Mouse (Mus musculus) spleen, adult 12 weeks (tissue): ENCODE measurements around the gene 6820408C15Rik.

Experiments
- DNase-seq: peaks from one replicate; pipeline ENCODE4 v3.0.0; 2022; ENCODE audit warnings: low spot score

6820408C15Rik gene

DNA sequence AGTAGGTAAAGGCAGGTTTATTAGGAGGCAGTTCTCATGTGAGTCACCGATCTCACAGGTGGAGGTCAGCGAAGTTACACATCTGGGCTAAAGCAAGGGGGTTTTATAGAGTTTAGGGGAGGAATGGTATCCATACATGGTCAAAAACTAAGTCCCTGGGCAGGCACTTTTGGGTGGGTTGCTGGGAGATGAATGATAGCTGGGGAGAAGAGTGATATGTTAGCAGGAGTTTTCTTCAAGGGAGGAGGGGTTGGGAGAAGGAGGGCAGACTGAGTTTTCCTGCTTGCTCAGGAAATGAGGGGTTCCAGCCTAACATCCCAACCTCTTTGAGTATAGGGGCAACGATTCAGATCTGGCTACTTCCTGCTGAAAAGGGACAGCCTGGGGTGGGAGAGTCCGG is at the start of gene 6820408C15Rik:
6820408C15Rik (plus strand) TSS at position 301 of the 400 bp plus-strand sequence.
- DNase-seq = no peak

DNA sequence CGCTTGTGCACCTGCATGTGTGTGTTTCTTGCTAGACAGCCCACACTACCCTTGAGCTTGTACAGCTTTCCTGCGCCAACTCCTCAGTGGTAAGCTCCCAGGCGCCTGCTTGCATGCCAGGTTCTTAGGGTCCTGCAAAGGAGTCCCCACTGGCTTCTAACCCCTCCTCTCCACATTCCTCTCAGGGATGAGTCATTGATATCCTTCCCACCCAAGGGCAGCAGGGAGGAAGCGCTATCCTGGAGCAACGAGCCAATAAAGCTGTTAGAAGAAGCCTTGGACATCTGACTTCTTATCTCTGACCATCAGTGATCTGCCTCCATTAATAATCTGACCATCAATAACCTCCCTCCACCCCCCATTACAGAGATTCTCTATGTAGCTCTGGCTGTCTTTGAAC is 47.5 kb upstream of the 6820408C15Rik start:
- DNase-seq = no peak

DNA sequence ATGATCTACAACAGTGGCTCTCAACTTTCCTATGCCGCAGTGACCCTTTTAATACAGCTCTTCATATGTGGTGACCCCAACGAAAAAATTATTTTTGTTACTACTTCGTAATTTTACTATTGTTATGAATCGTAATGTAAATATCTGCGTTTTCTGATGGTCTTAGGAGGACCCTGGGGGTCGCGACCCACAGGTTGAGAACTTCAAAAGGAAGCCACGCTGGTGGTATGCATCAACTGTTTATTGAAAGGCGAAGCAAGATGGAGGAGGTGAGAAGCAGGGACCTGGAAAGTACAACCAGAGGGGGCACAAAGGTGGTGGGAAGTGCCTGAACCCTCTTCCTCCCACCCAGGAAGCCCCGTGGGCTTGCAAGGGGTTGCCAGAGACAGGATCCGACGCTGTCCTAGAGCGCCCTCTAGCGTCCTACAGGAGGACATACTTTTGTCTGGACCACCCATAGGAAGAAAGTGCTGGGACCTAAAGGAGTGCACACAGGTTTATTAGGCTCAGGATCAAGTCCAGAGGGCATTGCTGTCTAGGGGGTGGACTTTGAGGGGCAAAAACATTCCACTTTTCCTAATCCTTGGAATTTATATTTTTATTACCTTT is 46.8 kb upstream of the 6820408C15Rik start:
- DNase-seq = no peak

DNA sequence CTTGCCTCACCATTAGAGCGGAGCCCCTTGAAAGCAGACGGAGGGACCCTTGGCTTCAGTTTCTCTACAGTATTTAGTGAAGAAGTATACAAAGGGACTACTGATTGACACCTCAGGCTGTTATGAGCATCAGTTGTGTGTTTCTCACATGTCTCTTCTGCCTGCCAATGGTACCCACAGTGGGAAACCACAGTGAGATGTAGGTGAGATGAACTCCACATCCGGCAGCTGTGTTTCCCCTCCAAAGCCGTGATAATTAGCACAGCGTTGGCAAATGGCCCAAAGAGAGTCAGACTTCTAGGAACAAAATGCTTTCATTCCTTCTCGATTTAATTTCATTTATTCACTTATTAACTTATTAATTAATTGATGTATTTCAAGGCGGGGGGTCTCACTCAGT is 43.3 kb upstream of the 6820408C15Rik start:
- DNase-seq = no peak

DNA sequence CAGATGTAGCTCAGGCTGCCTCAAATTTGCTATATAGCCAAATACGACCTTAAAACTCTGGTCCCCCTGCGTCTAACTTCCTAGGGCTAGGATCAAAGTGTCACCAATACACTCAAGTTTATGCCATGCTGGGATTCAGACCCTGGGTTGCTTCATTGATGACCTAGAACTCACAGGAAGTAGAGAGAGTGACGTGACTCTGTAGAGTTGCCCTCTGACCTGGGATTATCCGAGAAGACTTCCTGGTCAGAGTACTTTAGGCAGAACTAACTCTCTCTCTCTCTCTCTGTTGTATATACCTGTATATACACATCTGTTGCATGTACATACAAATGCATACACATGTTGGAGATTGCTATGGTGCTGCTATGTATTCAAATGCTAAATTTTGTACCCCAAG is 42.7 kb upstream of the 6820408C15Rik start:
- no peak for DNase-seq

DNA sequence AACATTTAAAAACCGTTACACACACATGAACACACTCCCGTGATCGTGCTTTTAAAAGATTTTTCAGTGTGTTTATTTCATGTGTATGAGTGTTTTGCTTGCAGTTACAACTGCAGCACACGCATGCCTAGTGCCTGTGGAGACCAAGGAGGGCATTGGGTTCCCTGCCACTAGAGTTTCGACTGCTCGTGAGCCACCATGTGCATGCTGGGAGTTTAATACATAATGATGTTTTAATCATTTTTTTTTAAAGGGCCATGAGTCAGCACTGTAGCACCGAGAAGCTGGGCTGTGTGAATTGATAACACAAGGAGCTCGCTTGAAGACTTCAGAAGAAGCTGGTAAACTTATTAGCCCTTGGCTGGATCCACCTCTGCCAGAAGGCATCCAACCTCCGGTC is 41.8 kb upstream of the 6820408C15Rik start:
- no peak for DNase-seq

DNA sequence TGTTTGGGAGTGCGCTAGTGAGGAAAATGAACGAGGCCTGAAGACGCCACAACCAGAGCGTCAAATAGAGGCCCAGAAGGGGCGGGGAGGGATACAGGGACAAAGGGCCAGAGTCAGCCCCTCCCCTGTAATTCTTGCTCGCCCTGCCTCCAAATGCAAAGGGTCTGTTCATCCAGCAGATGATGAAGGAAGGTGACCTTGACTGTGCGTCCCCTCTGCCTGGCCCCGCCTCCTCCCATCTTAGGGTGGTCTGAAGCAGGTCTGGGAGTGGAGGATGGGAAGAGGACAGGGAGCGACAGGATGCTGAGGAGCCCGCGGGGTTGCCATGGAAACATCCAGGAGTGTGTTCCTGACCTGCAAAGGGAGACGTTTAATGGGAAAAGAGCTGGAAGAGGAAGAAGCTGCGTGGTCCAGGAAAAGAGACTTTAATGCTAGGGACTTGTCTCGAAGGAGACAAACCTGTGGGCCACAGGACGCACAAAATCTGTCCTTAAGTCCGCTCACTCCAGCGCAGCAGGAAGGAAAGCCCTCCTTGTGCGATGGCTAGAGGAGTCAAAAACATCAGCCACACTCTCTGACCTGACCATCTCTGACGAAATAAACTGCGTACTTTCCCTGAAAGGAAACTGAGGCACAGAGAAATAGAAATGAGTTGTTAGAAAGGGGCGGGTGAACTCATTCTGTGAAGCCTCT is 39.6 kb upstream of the 6820408C15Rik start:
- DNase-seq = no peak

DNA sequence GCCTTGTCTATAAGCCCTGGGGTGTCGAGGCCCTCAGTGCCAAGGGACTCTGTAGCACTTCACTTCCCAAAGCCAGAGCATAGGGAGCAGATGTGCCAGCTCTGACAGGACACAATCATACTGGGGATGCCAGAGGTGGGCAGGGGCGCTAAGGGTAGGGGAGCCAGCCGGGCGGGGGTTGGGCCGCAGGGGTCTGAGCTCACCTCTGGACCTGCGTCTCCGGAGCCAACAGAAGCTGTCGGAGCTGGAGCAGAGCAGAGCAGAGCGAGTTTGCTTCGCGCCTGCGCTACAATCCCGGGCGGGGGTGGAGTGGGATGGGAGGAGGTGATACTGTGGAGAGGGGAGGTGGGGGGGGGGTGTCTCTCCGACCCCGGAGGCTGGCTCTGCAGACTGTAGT is 39.0 kb upstream of the 6820408C15Rik start, which contains the start of gene Nrsn2:
Nrsn2 (minus strand) TSS at position 294 of the 397 bp plus-strand sequence.
- DNase-seq = no peak

DNA sequence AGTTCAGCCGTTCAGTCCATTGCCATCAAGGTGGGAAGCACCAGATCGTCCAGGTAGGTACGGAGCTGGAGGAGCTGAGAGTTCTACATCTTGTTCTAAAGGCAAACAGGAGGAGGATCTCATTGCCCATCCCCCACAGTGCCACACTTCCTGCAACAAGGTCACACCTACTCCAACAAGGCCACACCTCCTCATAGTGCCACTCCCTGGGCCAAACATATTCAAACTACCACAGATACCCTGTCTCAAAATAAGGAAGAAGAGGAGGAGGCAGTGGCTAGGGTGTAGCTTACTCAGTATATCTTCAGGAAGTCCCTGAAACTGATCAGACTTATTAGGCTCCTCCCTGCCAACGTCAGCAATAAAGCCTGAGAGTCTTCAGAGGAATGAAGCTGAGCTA is 31.2 kb upstream of the 6820408C15Rik start:
- DNase-seq = no peak

DNA sequence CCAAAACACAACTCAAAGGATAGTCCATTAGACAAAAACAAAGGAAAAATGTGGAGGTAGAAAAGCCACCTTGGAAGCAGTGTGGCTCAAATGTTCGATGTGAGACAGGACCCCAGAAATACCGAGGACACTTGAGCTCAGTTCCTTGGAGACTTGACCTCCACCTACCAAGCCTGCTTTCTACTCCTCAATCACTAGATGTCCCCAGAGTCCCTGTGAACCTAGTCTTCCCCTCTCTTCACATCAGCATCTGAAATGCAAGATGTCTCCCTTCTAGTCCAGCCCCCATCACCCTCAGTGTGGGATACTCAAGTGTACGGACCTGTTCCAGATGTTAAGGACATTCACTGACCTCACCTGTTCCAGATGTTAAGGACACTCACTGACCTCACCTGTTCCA is 22.6 kb upstream of the 6820408C15Rik start:
- DNase-seq = no peak

DNA sequence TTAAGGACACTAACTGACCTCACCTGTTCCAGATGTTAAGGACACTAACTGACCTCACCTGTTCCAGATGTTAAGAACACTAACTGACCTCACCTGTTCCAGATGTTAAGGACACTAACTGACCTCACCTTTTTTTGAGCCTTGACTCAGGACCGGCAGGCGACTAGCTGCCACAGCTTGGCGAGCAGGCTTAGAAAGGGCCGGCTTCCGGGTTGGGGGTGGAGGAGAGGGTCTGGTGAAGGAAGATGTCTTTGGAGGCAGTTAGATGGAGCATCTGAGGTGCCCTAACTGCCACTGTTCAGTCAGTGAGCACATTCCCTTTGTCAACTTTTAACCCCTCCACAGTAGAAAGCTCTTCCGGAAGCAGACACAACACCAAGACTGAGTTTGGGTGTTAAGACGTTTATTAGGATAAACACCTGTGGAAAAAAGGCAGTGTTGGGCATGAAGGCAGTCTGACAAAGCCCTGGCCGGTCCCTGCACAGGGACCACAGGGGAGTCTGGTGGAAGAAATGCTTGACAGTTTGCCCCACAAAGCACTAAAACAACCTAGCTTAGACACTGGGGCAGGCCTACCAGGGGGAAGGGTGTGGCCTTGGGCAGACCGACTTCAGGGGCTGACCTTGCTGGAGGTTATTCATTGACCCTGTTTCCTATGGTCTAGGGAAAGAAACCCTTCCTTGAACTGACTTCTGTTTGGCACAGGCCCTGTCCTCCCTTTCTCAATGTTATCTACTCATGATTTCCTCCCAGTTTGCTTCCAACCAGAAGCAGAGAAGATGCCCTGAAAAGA is 22.0 kb upstream of the 6820408C15Rik start:
- DNase-seq = no peak

DNA sequence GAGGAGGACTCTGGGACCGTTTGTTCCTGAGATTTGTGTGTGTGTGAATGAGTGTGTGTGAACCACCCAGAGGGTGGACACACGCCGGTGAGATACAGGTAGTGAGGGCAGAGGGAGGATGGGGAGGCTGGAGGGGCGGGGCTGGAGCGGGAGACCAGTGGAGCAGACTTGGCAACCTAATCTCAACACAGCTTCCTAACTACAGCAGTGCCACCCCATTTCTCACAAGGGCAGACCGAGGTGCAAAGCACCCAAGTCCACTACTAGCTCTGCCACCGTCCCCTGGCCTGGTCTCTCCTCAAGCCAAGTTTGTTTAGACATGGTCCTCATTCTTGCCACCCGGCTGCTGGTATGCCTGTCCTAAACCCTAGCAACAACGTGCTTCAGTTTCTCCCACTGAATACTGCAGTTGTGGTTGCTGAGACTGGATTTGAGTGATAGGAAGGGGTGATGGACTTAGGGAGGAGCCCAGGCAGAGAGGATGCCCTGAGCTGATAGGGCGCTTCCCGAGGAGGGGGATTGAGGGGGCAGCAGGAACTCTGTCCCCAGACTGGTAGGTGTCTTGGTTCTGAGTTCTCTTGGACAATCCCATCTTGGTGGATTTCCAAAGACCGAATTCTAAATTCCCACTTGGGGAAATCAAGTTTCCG is 20.0 kb upstream of the 6820408C15Rik start:
- no peak for DNase-seq

DNA sequence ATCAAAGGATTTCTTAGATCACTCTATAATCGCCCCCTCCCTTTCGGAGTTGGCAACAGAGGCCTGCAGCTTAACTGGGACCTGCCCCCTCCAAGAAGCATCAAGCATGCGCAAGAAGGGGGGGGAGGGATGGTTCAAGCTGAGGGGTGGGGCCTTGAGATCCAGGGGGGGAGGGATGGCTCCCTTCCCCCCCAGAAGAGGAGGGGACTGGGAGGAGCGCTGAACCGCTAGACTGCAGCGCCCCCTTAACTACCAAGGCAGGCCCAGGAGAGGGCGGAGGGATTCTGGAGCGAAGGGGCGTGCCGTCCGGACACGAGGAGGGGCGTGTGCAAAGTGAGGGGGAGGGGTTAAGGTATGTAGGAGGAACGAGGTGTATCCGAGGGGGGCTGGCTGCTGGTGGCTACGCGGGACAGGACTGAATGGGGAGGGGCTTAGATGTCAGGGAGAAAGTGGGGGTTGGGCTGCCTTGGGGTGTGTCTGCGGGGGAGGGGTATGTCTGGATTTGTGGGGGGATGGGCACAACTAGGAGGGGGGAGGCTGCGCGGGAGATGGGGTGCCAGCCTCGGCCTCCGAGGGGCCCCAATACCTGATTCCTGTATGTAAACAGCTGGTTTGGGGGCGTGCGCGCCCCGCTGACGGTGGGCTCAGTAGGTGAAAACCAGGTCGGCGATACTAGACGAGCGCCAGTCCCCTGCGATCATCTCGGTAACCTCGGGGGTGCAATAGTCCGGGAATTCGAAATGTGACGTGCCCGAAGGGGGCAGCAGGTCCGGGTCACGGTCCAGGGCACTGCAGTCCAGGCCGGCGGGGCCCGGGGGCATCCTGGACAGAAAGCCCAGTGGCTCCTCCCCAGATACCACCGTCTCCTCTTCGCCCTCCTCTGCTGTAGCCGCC is 19.0 kb upstream of the 6820408C15Rik start:
- DNase-seq = peak; percentile 38

DNA sequence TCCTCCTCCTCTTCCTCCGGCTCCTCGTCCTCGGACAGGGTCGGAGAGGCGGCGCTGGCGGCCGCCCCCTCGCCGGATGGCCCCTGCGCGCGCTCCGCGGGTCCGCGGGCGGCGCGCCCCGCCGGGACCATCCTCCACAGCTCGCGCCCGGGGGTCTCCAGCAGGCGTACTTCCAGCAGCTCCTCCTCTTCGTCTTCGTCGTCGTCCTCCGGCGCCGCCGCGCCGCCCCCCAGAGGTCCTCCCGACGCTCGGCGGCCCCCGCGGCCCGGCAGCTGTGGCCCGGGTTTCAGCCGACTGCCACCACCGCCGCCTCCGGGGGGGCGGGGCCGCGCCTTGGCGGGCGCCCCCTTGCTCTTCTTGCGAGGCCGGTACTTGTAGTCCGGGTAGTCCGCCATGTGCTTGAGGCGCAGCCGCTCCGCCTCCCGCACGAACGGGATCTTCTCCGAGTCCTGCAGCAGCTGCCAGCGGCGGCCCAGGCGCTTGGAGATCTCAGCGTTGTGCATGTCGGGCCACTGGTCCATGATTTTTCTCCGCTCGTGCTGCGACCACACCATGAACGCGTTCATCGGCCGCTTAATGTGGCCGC is 18.3 kb upstream of the 6820408C15Rik start:
- DNase-seq = peak; percentile 51

DNA sequence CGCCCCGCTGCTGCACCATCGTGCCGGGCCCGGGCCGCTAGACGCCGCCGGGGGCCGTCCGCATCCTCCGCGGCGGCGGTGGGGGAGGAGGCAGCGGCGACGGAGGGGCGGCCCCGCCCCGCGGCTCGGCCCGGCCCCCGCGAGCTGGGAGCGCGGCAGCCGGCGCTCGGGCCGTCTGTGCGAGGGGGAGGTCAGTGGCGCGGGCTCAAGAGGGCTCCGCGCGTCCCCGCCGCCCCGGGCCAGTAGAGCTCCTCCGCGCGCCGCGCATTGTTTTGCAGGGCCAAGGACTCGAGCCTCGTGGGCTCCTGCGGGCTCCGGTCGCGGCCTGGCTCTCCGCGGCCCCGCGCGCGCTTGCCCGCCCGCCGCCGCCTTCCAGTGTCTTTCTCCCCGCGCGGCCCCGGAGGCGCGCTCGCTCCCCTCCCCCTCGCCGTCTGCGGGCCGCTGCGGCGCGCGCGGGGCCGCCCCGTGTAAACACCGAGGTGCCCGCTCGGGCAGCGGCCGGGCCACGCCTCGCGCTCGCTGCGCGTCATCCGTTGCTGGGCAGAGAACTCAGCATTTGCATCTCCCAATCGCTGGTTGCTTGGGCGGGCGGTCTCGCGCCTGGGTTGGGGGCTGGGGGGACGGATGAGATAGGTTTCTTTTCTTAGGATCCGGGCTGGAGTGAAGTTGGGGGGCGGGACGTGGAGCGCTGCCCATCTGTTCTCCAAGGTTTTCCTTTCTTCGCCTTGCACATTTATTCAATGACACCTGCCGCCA is 17.5 kb upstream of the 6820408C15Rik start, which contains the start of gene Sox12:
Sox12 (minus strand) TSS at position 384 of the 756 bp plus-strand sequence.
- peak; percentile 89 for DNase-seq

DNA sequence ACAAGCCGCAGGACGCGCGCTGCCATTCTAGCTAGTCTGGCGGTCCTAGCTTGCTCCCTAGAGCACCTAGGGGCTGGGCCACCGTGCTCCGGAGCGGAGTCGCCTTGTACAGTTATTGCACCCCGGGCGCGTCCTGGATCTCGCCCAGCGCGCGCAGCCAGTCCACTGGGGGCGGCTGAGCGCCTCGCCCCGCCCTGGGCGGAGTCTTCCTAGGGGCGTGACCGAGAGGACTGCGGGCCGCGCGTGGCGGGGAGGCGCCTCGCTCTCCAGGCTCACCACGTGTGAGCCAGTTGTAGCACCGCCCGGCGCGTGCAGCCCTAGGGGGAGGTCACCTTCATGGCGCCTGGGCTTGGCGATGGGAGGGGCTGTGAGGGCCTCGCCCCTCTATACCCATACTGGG is 16.7 kb upstream of the 6820408C15Rik start:
- DNase-seq = peak; percentile 87

DNA sequence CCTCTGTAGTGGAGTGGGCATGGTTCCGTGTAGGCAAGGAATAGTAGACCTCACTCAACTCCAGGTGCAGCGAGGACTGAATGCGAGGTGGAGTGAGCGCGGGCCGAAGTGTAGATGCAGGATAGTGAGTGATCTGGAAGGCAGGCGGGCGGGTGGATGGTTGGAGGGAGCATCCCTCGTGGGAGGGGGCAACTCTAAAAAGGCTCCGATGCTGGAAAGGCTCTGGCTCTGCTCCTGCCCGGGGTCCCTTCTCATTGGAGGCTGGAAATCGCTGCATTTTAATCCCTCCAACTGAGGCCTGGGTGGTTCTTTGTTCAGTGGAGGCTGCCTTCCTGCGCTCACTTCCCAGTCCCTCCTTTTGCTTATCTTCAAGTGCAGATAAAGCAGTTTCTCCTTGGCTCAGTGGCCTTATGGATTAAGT is 16.3 kb upstream of the 6820408C15Rik start:
- no peak for DNase-seq

DNA sequence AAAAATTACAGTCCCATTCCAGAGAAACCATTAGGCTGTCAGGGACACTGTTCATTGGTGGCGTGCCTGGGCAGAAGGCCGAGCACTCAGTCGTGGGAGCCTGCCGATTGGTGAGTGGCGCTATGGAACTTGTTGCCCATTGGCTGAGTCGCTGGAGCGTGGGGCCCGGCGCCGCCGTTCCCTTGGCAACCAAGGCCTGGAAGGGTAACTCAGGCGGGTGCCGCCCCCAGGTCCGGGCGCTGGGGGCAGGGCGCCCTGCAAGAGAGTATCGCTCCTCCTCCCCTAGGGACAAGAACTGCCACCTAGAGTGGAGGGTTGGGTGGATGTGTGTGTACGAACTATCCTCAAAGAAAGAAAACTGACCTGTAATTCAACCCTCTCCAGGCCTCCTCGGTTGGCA is 9.3 kb upstream of the 6820408C15Rik start:
- DNase-seq = peak; percentile 75

DNA sequence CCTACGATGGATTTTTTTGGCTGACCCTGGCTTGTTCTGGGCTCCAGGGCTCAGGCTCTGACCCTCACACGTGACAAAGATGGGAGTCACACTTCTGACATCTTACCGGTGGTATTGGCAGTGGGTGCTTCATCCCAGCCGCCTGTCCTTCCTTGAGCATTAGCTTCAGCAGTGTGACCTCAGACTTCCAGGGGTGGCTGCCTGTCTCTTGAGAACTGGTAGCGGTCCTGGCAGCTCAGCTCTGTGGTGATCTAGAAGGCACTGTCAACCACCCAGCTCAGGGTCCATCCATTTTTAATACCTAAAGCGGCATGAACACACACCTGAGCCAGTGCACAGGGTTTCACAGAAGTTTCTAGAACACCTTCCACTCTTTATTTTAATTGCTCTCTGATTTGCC is 5.6 kb upstream of the 6820408C15Rik start:
- DNase-seq = no peak

DNA sequence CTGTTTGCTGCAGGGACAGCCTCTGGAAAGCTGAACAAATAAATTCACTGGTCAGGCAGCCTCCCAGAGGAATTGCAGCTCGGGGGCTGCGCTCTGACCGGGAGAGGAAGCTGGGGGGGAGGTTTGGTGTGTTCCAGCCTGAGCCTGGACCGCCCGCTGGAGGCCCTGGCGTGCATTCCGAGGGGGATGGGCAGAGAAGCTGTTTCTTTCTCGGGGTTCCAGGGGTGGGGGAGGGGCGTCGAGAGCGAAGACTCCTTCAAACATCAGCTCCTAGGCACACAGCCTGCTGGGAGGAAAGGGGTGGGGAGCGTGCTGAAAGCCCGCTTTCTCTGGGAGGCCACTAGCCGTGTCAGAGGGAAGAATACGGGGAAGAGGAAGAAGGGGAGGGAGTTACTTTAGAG is 4.4 kb upstream of the 6820408C15Rik start:
- DNase-seq = no peak
